Comparison of ENCODE assay signal across 19 mouse cellular contexts in genomic region chr12:69846499-69846898, GRCm38 (mm10).
"Had no signal": no experiment of that assay in that cellular context is flagged by ENCODE, and none has a peak within 500 bp of the region (broad histone marks: within the 10 kb centered on the region; RNA-seq: fewer than 3 reads in every experiment).

No protein-coding gene starts in this region.

- H3K4me3 ChIP-seq: midbrain, embryonic 10.5 days; midbrain, embryonic 12.5 days; myocyte; neural tube, embryonic 13.5 days; neural tube, embryonic 15.5 days had no signal

- DNase-seq: lung, adult 18-20 months; lung, embryonic 14.5 days; lung, postnatal 10 days; lung, postnatal 4 days; midbrain, embryonic 14.5 days; retina, postnatal 1 day; right cerebral cortex, adult 18-20 months; right cerebral cortex, postnatal 25 days; right cerebral cortex, postnatal 4 days; spleen, adult 18-20 months; thymus, adult 18-20 months; thymus, postnatal 14 days; thymus, postnatal 36 days had no signal

- H3K9ac ChIP-seq: lung, embryonic 14.5 days; midbrain, embryonic 12.5 days; neural tube, embryonic 13.5 days; neural tube, embryonic 15.5 days had no signal

- H3K4me2 ChIP-seq: lung, embryonic 14.5 days; midbrain, embryonic 12.5 days; neural tube, embryonic 13.5 days; neural tube, embryonic 15.5 days had no signal

- H3K27me3 ChIP-seq: midbrain, embryonic 12.5 days; neural tube, embryonic 13.5 days; neural tube, embryonic 15.5 days had no signal

- H3K27ac ChIP-seq: midbrain, embryonic 10.5 days; midbrain, embryonic 12.5 days; neural tube, embryonic 13.5 days; neural tube, embryonic 15.5 days had no signal

- ATAC-seq: midbrain, embryonic 16.5 days had no signal

- H3K9me3 ChIP-seq: midbrain, embryonic 10.5 days; midbrain, embryonic 12.5 days; neural tube, embryonic 13.5 days; neural tube, embryonic 15.5 days had no signal
